In the genomic region with DNA sequence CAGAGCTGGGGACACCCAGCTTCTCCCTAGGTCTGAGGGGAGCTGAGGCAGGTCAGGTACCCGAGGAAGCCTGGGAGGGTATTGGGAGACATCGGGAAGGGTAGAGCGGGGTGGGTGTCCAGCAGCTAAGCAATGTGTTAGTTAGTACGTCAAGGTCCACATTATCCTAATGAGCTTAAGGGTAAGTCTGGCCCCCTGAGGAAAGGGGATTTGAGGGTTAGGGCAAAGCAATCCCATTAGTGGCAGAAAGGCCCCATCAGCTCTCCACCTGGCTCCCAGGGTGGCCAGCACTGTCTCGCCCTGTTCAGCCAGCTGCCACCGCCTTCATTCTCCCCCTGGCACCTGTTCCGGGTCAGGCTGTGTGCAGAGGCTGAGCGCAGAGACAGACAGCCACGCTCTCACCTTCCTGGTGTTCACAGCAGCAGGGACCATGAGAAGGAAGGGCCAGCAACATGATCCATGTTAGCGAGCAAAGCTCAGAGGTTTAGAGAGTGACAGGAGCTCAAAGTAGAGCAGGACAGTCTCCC, we compare ENCODE assay signal across 20 mouse cellular contexts. TPM values are rescaled to one million over a fixed set of nuclear protein-coding genes. Genes with fewer than 3 reads are reported as not detected.
DNase-seq lines count a peak whose midpoint lies in the region; ATAC-seq and TF ChIP-seq lines count a peak whose summit lies in the region.
"Had no signal": no experiment of that assay in that cellular context is flagged by ENCODE, and none has a peak within 500 bp of the region (broad histone marks: within the 10 kb centered on the region; RNA-seq: fewer than 3 reads in every experiment).

No protein-coding gene starts in this region.

- peaks cover 65% of the 10 kb centered on the region for H3K36me3 ChIP-seq in forebrain, embryonic 12.5 days (replicated peaks)
- H3K36me3 ChIP-seq in forebrain, embryonic 14.5 days (ENCODE audit: control insufficient read depth, insufficient read depth, low read length), result peaks cover 75% of the 10 kb centered on the region
- peaks cover 28% of the 10 kb centered on the region; the same call in 1 of the 2 replicates for H3K36me3 ChIP-seq in lung, postnatal 0 days (ENCODE audit: insufficient read depth, low read length)
- peaks cover 88% of the 10 kb centered on the region for H3K36me3 ChIP-seq in embryonic facial prominence, embryonic 10.5 days (replicated peaks)

- peak overlapping the region; percentile 38; the same call in 1 of the 2 replicates for H3K9ac ChIP-seq in forebrain, embryonic 12.5 days
- H3K9ac ChIP-seq in forebrain, embryonic 14.5 days (ENCODE audit: low read length), result no peak overlapping the region
- H3K9ac ChIP-seq in lung, postnatal 0 days (replicated peaks; ENCODE audit: low read depth), result no peak overlapping the region
- H3K9ac ChIP-seq: liver, embryonic 12.5 days had no signal

- no peak for TF ChIP-seq CTCF in lung, postnatal 0 days (IDR thresholded peaks at IDR 0.05)

- no peaks in the 10 kb centered on the region for H3K27me3 ChIP-seq in forebrain, embryonic 12.5 days
- H3K27me3 ChIP-seq in forebrain, embryonic 14.5 days (replicated peaks; ENCODE audit: control insufficient read depth, insufficient read depth, low read length), result no peaks in the 10 kb centered on the region
- no peaks in the 10 kb centered on the region for H3K27me3 ChIP-seq in lung, postnatal 0 days (replicated peaks; ENCODE audit: insufficient read depth, low read length)
- H3K27me3 ChIP-seq in embryonic facial prominence, embryonic 10.5 days (replicated peaks; ENCODE audit: low read depth, poor library complexity, severe bottlenecking), result no peaks in the 10 kb centered on the region
- H3K27me3 ChIP-seq: embryonic facial prominence, embryonic 13.5 days; liver, embryonic 12.5 days; neural tube, embryonic 15.5 days; Patski had no signal

- H3K4me2 ChIP-seq in forebrain, embryonic 12.5 days, result no peak overlapping the region
- no peak overlapping the region for H3K4me2 ChIP-seq in forebrain, embryonic 14.5 days (ENCODE audit: low read length)
- H3K4me2 ChIP-seq in lung, postnatal 0 days (replicated peaks; ENCODE audit: low read depth, low read length), result no peak overlapping the region
- H3K4me2 ChIP-seq: embryonic facial prominence, embryonic 13.5 days; liver, embryonic 12.5 days; neural tube, embryonic 15.5 days had no signal

- 60% methylated on average over 10 of the region's 10 CpGs for WGBS in forebrain, embryonic 12.5 days
- WGBS in forebrain, embryonic 14.5 days, result 57% methylated on average over 10 of the region's 10 CpGs
- 82% methylated on average over 10 of the region's 10 CpGs for WGBS in lung, postnatal 0 days
- WGBS in embryonic facial prominence, embryonic 10.5 days, result 72% methylated on average over 10 of the region's 10 CpGs

- H3K4me3 ChIP-seq in forebrain, embryonic 12.5 days (replicated peaks), result no peak overlapping the region
- H3K4me3 ChIP-seq in forebrain, embryonic 14.5 days (ENCODE audit: low read depth, low read length), result no peak overlapping the region
- H3K4me3 ChIP-seq in lung, postnatal 0 days (ENCODE audit: low read depth, low read length), result no peak overlapping the region
- no peak overlapping the region for H3K4me3 ChIP-seq in embryonic facial prominence, embryonic 10.5 days
- H3K4me3 ChIP-seq: embryonic facial prominence, embryonic 13.5 days; liver, embryonic 12.5 days; neural tube, embryonic 15.5 days had no signal

- peaks cover 49% of the 10 kb centered on the region for H3K4me1 ChIP-seq in forebrain, embryonic 12.5 days
- peaks cover 18% of the 10 kb centered on the region for H3K4me1 ChIP-seq in forebrain, embryonic 14.5 days (ENCODE audit: control insufficient read depth, insufficient read depth, low read length)
- peaks cover 16% of the 10 kb centered on the region for H3K4me1 ChIP-seq in lung, postnatal 0 days (ENCODE audit: insufficient read depth, low read depth, low read length)
- H3K4me1 ChIP-seq in embryonic facial prominence, embryonic 10.5 days, result peaks cover 44% of the 10 kb centered on the region

- H3K9me3 ChIP-seq in forebrain, embryonic 12.5 days, result no peaks in the 10 kb centered on the region
- H3K9me3 ChIP-seq in forebrain, embryonic 14.5 days (replicated peaks; ENCODE audit: control insufficient read depth, low read length), result no peaks in the 10 kb centered on the region
- no peaks in the 10 kb centered on the region for H3K9me3 ChIP-seq in lung, postnatal 0 days (ENCODE audit: low read length)
- no peaks in the 10 kb centered on the region for H3K9me3 ChIP-seq in embryonic facial prominence, embryonic 10.5 days
- H3K9me3 ChIP-seq: embryonic facial prominence, embryonic 13.5 days; liver, embryonic 12.5 days; neural tube, embryonic 15.5 days had no signal

- DNase-seq in forebrain, embryonic 14.5 days (ENCODE audit: low spot score), result no peak
- DNase-seq in lung, postnatal 0 days (ENCODE audit: low spot score), result no peak
- DNase-seq in lung, postnatal 14 days, result no peak
- DNase-seq in embryonic facial prominence, embryonic 10.5 days (ENCODE audit: low spot score), result no peak
- peak; percentile 69 for DNase-seq in retina, adult 2 months (ENCODE audit: low read depth, low spot score)
- DNase-seq in gastrocnemius, postnatal 4 days (ENCODE audit: low spot score in 2 of 2), result no peak
- no peak for DNase-seq in left cerebral cortex, adult 18-20 months (ENCODE audit: low spot score in 2 of 2)
- DNase-seq: adrenal gland, adult 8-10 months; gastrocnemius, postnatal 14 days; kidney, adult 8-10 months; kidney, postnatal 4 days; layer of hippocampus, adult 9-11 months; lung, adult 2 months; right cerebral cortex, postnatal 4 days; thymus, adult 2 months had no signal

- ATAC-seq in forebrain, embryonic 12.5 days (ENCODE audit: low FRiP score), result no peak
- ATAC-seq in forebrain, embryonic 14.5 days, result no peak
- ATAC-seq in lung, postnatal 0 days, result no peak
- ATAC-seq: liver, embryonic 12.5 days; Patski had no signal

- TF ChIP-seq EP300 in lung, postnatal 0 days (IDR thresholded peaks at IDR 0.05), result no peak

- no peak overlapping the region; the same call in 1 of the 2 replicates for H3K27ac ChIP-seq in forebrain, embryonic 12.5 days
- no peak overlapping the region for H3K27ac ChIP-seq in forebrain, embryonic 14.5 days (ENCODE audit: low read depth, low read length)
- H3K27ac ChIP-seq in lung, postnatal 0 days (ENCODE audit: low read length), result peak overlapping the region; percentile 45; the same call in 1 of the 2 replicates
- H3K27ac ChIP-seq in embryonic facial prominence, embryonic 10.5 days (replicated peaks), result 0 out of 2 replicates have a peak overlapping the region, but pooled peaks have one; percentile 85
- H3K27ac ChIP-seq: embryonic facial prominence, embryonic 13.5 days; liver, embryonic 12.5 days; neural tube, embryonic 15.5 days had no signal

RNA-seq across cellular contexts. Expression of a gene that starts 6.0 kb away (rescaled TPM):
- 51.4 and 52.3 TPM in 2 replicates for polyA plus RNA-seq in forebrain, embryonic 12.5 days (2016; fragmentation: Nextera tagmentation; extraction: Ambion mirVana)
- polyA plus RNA-seq in forebrain, embryonic 14.5 days (2014; fragmentation: Nextera tagmentation; extraction: Ambion mirVana), result 48.1 and 57.8 TPM in 2 replicates
- polyA plus RNA-seq in lung, postnatal 0 days (2015; fragmentation: Nextera tagmentation; extraction: Ambion mirVana), result 25.0 and 26.1 TPM in 2 replicates
- polyA plus RNA-seq in embryonic facial prominence, embryonic 10.5 days (2016; fragmentation: Nextera tagmentation; extraction: Ambion mirVana), result 46.2 and 47.9 TPM in 2 replicates
- total RNA-seq in gastrocnemius, postnatal 4 days (2021), result 10 to 100 TPM; 18.3 to 21.1 TPM
- 10 to 100 TPM; 24.2 to 27.5 TPM for total RNA-seq in left cerebral cortex, adult 18-20 months (2021)

RNA-seq across cellular contexts. Expression of a gene that starts 17.6 kb away (rescaled TPM):
- polyA plus RNA-seq in forebrain, embryonic 12.5 days (2016; fragmentation: Nextera tagmentation; extraction: Ambion mirVana), result 22.5 and 23.0 TPM in 2 replicates
- 26.8 and 31.9 TPM in 2 replicates for polyA plus RNA-seq in forebrain, embryonic 14.5 days (2014; fragmentation: Nextera tagmentation; extraction: Ambion mirVana)
- 36.5 and 37.4 TPM in 2 replicates for polyA plus RNA-seq in lung, postnatal 0 days (2015; fragmentation: Nextera tagmentation; extraction: Ambion mirVana)
- polyA plus RNA-seq in embryonic facial prominence, embryonic 10.5 days (2016; fragmentation: Nextera tagmentation; extraction: Ambion mirVana), result 19.9 and 20.3 TPM in 2 replicates
- total RNA-seq in gastrocnemius, postnatal 4 days (2021), result 100 to 1,000 TPM; 229 to 241 TPM
- 10 to 100 TPM; 53.7 to 57.3 TPM for total RNA-seq in left cerebral cortex, adult 18-20 months (2021)

RNA-seq across cellular contexts. Expression of a gene that starts 17.8 kb away (rescaled TPM):
- 131 and 144 TPM in 2 replicates for polyA plus RNA-seq in forebrain, embryonic 12.5 days (2016; fragmentation: Nextera tagmentation; extraction: Ambion mirVana)
- 66.6 and 88.4 TPM in 2 replicates for polyA plus RNA-seq in forebrain, embryonic 14.5 days (2014; fragmentation: Nextera tagmentation; extraction: Ambion mirVana)
- polyA plus RNA-seq in lung, postnatal 0 days (2015; fragmentation: Nextera tagmentation; extraction: Ambion mirVana), result 88.0 and 93.3 TPM in 2 replicates
- polyA plus RNA-seq in embryonic facial prominence, embryonic 10.5 days (2016; fragmentation: Nextera tagmentation; extraction: Ambion mirVana), result 161 and 162 TPM in 2 replicates
- total RNA-seq in gastrocnemius, postnatal 4 days (2021), result 100 to 1,000 TPM; 122 to 132 TPM
- total RNA-seq in left cerebral cortex, adult 18-20 months (2021), result 100 to 1,000 TPM; 182 to 189 TPM

RNA-seq across cellular contexts. Expression of a gene that starts 34.0 kb away (rescaled TPM):
- 24.4 and 25.2 TPM in 2 replicates for polyA plus RNA-seq in forebrain, embryonic 12.5 days (2016; fragmentation: Nextera tagmentation; extraction: Ambion mirVana)
- 18.7 and 23.7 TPM in 2 replicates for polyA plus RNA-seq in forebrain, embryonic 14.5 days (2014; fragmentation: Nextera tagmentation; extraction: Ambion mirVana)
- polyA plus RNA-seq in lung, postnatal 0 days (2015; fragmentation: Nextera tagmentation; extraction: Ambion mirVana), result 13.8 and 14.9 TPM in 2 replicates
- 29.3 and 30.8 TPM in 2 replicates for polyA plus RNA-seq in embryonic facial prominence, embryonic 10.5 days (2016; fragmentation: Nextera tagmentation; extraction: Ambion mirVana)
- total RNA-seq in gastrocnemius, postnatal 4 days (2021), result 10 to 100 TPM; 33.2 to 37.5 TPM
- total RNA-seq in left cerebral cortex, adult 18-20 months (2021), result 100 to 1,000 TPM; 108 to 120 TPM

RNA-seq across cellular contexts. Expression of a gene that starts 38.9 kb away (rescaled TPM):
- 99.8 and 110 TPM in 2 replicates for polyA plus RNA-seq in forebrain, embryonic 12.5 days (2016; fragmentation: Nextera tagmentation; extraction: Ambion mirVana)
- 106 and 123 TPM in 2 replicates for polyA plus RNA-seq in forebrain, embryonic 14.5 days (2014; fragmentation: Nextera tagmentation; extraction: Ambion mirVana)
- 58.9 and 64.9 TPM in 2 replicates for polyA plus RNA-seq in lung, postnatal 0 days (2015; fragmentation: Nextera tagmentation; extraction: Ambion mirVana)
- 84.8 and 85.6 TPM in 2 replicates for polyA plus RNA-seq in embryonic facial prominence, embryonic 10.5 days (2016; fragmentation: Nextera tagmentation; extraction: Ambion mirVana)
- total RNA-seq in gastrocnemius, postnatal 4 days (2021), result 10 to 100 TPM; 53.6 to 63.6 TPM
- total RNA-seq in left cerebral cortex, adult 18-20 months (2021), result 100 to 1,000 TPM; 295 to 306 TPM

Comparison
In these comparisons a context has a peak if more than half of its experiments do, and no peak if none do; other contexts are left out.
1. H3K27ac ChIP-seq: peak in lung, postnatal 0 days (single experiment) and embryonic facial prominence, embryonic 10.5 days (single experiment); none in forebrain, embryonic 12.5 days (single experiment) and forebrain, embryonic 14.5 days (single experiment).